Mouse (Mus musculus) gastrocnemius, postnatal 36 days (tissue): ENCODE results near the gene Ptpn3. TPM values are rescaled to one million over a fixed set of nuclear protein-coding genes. Genes with fewer than 3 reads are reported as not detected.
"Not testable (repeated sequence)": the region's sequence is repeated elsewhere in the genome, so short reads cannot be mapped to it uniquely, and the experiment has no call there.

Experiments used
- DNase-seq, 2 experiments: peaks; one replicate each; pipeline ENCODE4 v3.0.0; 2022
- intact Hi-C: fragments of 180-260 bp; cut with DNase I; formaldehyde crosslinking; loops from one replicate; pipeline ENCODE4 v1.15.1; 2025
- total RNA-seq, 2 experiments: library from RNA; stranded (reverse); gene quantifications; 2 replicates each; pipeline ENCODE4 v1.2.3; 2021

The Ptpn3 gene
- total RNA-seq, 2 experiments from 2014 or later: 37.5 to 41.5 TPM

GRCm38 (mm10) chr4:57270991-57271390 lies 30.6 kb downstream of the Ptpn3 start:
- intact Hi-C loops: loop anchor here (5.0 kb wide), 3 partner anchors 134 to 209 kb away; no protein-coding TSS in a partner anchor
- DNase-seq: no peak

- not testable (repeated sequence) for DNase-seq
- intact Hi-C loops: loop anchor here (5.0 kb wide), 3 partner anchors 133 to 208 kb away; no protein-coding TSS in a partner anchor
These were observed 31.1 kb downstream of the Ptpn3 start for GRCm38 (mm10) chr4:57270489-57270888.

GRCm38 (mm10) chr4:57269344-57269743 lies 32.3 kb downstream of the Ptpn3 start:
- intact Hi-C loops: no loop called here
- peak in 1 of 2 experiments; percentile 40 for DNase-seq

- intact Hi-C loops: no loop called here
These were observed 33.3 kb downstream of the Ptpn3 start for GRCm38 (mm10) chr4:57268330-57268729.

GRCm38 (mm10) chr4:57266389-57266788 lies 35.2 kb downstream of the Ptpn3 start:
- intact Hi-C loops: no loop called here
- DNase-seq: no peak

More at GRCm38 (mm10) chr4:57268330-57268729, 33.3 kb downstream of the Ptpn3 start:
- no peak for DNase-seq

- DNase-seq: no peak
- intact Hi-C loops: no loop called here
These were observed 37.9 kb downstream of the Ptpn3 start for GRCm38 (mm10) chr4:57263695-57264094.

GRCm38 (mm10) chr4:57263061-57263685 lies 38.5 kb downstream of the Ptpn3 start:
- intact Hi-C loops: no loop called here

GRCm38 (mm10) chr4:57262451-57262850 lies 39.2 kb downstream of the Ptpn3 start:
- DNase-seq: no peak
- intact Hi-C loops: no loop called here

More at GRCm38 (mm10) chr4:57263061-57263685, 38.5 kb downstream of the Ptpn3 start:
- DNase-seq: peak in 1 of 2 experiments; percentile 24

GRCm38 (mm10) chr4:57261813-57262212 lies 39.8 kb downstream of the Ptpn3 start:
- intact Hi-C loops: no loop called here
- no peak for DNase-seq

- peak in 1 of 2 experiments; percentile 15 for DNase-seq
- intact Hi-C loops: no loop called here
These were observed 43.2 kb downstream of the Ptpn3 start for GRCm38 (mm10) chr4:57258159-57259035.

- DNase-seq: no peak
- intact Hi-C loops: no loop called here
These were observed 44.2 kb downstream of the Ptpn3 start for GRCm38 (mm10) chr4:57257409-57257808.

- intact Hi-C loops: no loop called here
- DNase-seq: no peak
These were observed 44.9 kb downstream of the Ptpn3 start for GRCm38 (mm10) chr4:57256761-57257160.

- intact Hi-C loops: no loop called here
- DNase-seq: no peak
These were observed 47.2 kb downstream of the Ptpn3 start for GRCm38 (mm10) chr4:57254412-57254811.

- no peak for DNase-seq
These were observed 51.0 kb downstream of the Ptpn3 start for GRCm38 (mm10) chr4:57250636-57251035.

GRCm38 (mm10) chr4:57249108-57249507 lies 52.5 kb downstream of the Ptpn3 start:
- peak in 1 of 2 experiments; percentile 12 for DNase-seq
- intact Hi-C loops: no loop called here

More at GRCm38 (mm10) chr4:57250636-57251035, 51.0 kb downstream of the Ptpn3 start:
- intact Hi-C loops: no loop called here

GRCm38 (mm10) chr4:57244874-57245273 lies 56.8 kb downstream of the Ptpn3 start:
- no peak for DNase-seq
- intact Hi-C loops: no loop called here

- intact Hi-C loops: no loop called here
These were observed 58.3 kb downstream of the Ptpn3 start for GRCm38 (mm10) chr4:57243312-57243711.

GRCm38 (mm10) chr4:57240934-57241333 lies 60.7 kb downstream of the Ptpn3 start:
- intact Hi-C loops: no loop called here
- DNase-seq: peak in 1 of 2 experiments; percentile 34

More at GRCm38 (mm10) chr4:57243312-57243711, 58.3 kb downstream of the Ptpn3 start:
- DNase-seq: no peak

- intact Hi-C loops: no loop called here
- no peak for DNase-seq
These were observed 61.5 kb downstream of the Ptpn3 start for GRCm38 (mm10) chr4:57240100-57240499.

GRCm38 (mm10) chr4:57239112-57239511 lies 62.5 kb downstream of the Ptpn3 start:
- DNase-seq: no peak
- intact Hi-C loops: no loop called here

GRCm38 (mm10) chr4:57238118-57238517 lies 63.5 kb downstream of the Ptpn3 start:
- intact Hi-C loops: no loop called here
- no peak for DNase-seq
